Mouse (Mus musculus) G1E (cell line): ENCODE data around the gene Pigu. TPM values are rescaled to one million over a fixed set of nuclear protein-coding genes. Genes with fewer than 3 reads are reported as not detected.

ENCODE experiments used
- ATAC-seq: 2 replicates; pipeline ENCODE4 v1.8.0; 2016; ENCODE audit warnings: mild to moderate bottlenecking; ENCODE audit not compliant: insufficient number of reproducible peaks, poor library complexity, low FRiP score, severe bottlenecking; ENCODE audit errors: extremely low read depth
- DNase-seq: peaks from one replicate; pipeline ENCODE4 v3.0.0; 2012; ENCODE audit warnings: low spot score
- H3K27me3 ChIP-seq: 2 replicates; pipeline ENCODE4 v1.6.1; 2012; ENCODE audit warnings: mild to moderate bottlenecking, low read length, inconsistent platforms; ENCODE audit not compliant: insufficient read depth
- H3K36me3 ChIP-seq: replicated peaks from 2 replicates; pipeline ENCODE3; 2012; ENCODE audit warnings: mild to moderate bottlenecking, inconsistent platforms
- H3K4me1 ChIP-seq: 2 replicates; pipeline ENCODE4 v1.6.1; 2012; ENCODE audit warnings: low read depth, low read length, inconsistent platforms, mixed read lengths; ENCODE audit not compliant: insufficient read depth
- H3K4me3 ChIP-seq: 2 replicates; pipeline ENCODE4 v1.5.1; 2012; ENCODE audit warnings: low read depth, mild to moderate bottlenecking, inconsistent platforms, low read length, moderate library complexity, mixed read lengths
- H3K9me3 ChIP-seq: replicated peaks from 2 replicates; pipeline ENCODE4 v1.6.1; 2012; ENCODE audit warnings: inconsistent platforms
- CTCF ChIP-seq: IDR thresholded peaks from 2 replicates; pipeline ENCODE4 v1.5.1; 2012; ENCODE audit warnings: low read depth, low read length, inconsistent platforms, mixed read lengths
- GATA1 ChIP-seq: IDR thresholded peaks from 2 replicates; pipeline ENCODE4 v1.6.1; 2012; ENCODE audit warnings: borderline replicate concordance, low read length, inconsistent platforms, mixed read lengths
- GATA2 ChIP-seq: IDR thresholded peaks from 2 replicates; pipeline ENCODE4 v1.6.1; 2012; ENCODE audit warnings: low read depth, low read length, inconsistent platforms, borderline replicate concordance
- POLR2AphosphoS5 ChIP-seq: IDR thresholded peaks from 2 replicates; pipeline ENCODE4 v1.6.1; 2012; ENCODE audit warnings: low read depth, low read length, inconsistent platforms; ENCODE audit not compliant: insufficient replicate concordance
- TAL1 ChIP-seq: conservative IDR thresholded peaks from 2 replicates; pipeline ENCODE4 v1.6.1; 2012; ENCODE audit warnings: low read depth, low read length, inconsistent platforms, mixed read lengths
- polyA plus RNA-seq: library from polyadenylated mRNA; stranded (reverse); fragments of >175 nt; gene quantifications from 2 replicates; pipeline ENCODE4 v1.2.3, GENCODE M21; 2012
- total RNA-seq, 2 experiments: library from RNA; stranded (forward) in 1 of 2; stranded (reverse) in 1 of 2; fragments of 200-1000 nt in 1 of 2; fragments of >200 nt in 1 of 2; fragmentation: Nextera tagmentation in 1 of 2; gene quantifications; 2 replicates each; pipeline ENCODE4 v1.2.3; 2014 to 2017

Gene Pigu
- total and polyA plus RNA-seq, 3 experiments: 13.0 to 43.3 (median 28.5) TPM

DNA sequence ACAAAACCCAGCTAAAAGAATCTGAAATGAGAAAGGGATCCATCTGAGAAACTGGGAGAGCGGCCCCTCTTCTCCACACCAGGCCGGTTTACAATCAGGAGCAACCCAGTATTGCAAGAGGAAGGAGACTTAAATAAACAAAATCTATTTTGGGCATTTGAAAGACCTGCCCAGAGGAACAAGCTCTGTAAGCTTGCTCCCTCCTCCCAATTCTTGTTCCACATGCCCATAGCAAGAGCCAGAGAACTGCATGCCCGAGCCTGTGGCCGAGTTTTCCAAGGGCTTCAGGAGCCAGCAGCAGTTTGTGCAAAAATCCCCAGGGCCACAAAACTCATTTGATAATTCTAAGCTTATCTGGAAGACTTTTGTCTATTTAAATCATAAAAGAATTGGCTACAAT, 57.7 kb downstream of the Pigu start:
- no peaks in the 10 kb centered on the region for H3K9me3 ChIP-seq
- H3K4me1 ChIP-seq: no peaks in the 10 kb centered on the region
- TF ChIP-seq GATA2 (no peak), POLR2AphosphoS5 (no peak), CTCF (no peak), GATA1 (no peak), TAL1 (no peak)
- H3K4me3 ChIP-seq: no peak overlapping the region
- ATAC-seq (no peak), DNase-seq (no peak)
- H3K36me3 ChIP-seq: peaks cover 93% of the 10 kb centered on the region
- H3K27me3 ChIP-seq: no peaks in the 10 kb centered on the region

DNA sequence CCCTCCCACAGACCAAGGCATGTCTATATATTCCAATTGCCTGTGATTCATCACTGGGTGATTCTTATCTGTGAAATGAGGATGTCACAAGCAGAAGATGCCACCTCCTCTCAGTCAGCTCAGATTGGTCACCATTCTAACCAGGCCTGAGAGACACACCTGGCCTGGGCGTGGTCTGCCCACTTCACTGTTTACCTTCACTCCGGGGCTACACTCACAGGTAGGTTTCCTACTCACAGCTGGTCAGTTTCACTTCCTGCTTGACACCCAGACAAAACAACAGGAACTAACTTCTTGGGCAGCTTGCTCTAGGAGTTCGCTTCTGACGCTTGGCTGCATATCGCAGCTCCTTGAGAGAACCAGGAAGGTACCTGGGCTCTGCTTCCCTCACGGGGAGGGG, 61.8 kb downstream of the Pigu start:
- no peak for TF ChIP-seq TAL1
- no peak for TF ChIP-seq CTCF
- no peak for TF ChIP-seq GATA2
- no peak for TF ChIP-seq GATA1
- TF ChIP-seq POLR2AphosphoS5: no peak
- ATAC-seq (no peak), DNase-seq (no peak)
- Histone ChIP-seq H3K36me3 (peaks cover 89% of the 10 kb centered on the region), H3K4me1 (no peaks in the 10 kb centered on the region), H3K4me3 (no peak overlapping the region), H3K27me3 (no peaks in the 10 kb centered on the region), H3K9me3 (no peaks in the 10 kb centered on the region)

DNA sequence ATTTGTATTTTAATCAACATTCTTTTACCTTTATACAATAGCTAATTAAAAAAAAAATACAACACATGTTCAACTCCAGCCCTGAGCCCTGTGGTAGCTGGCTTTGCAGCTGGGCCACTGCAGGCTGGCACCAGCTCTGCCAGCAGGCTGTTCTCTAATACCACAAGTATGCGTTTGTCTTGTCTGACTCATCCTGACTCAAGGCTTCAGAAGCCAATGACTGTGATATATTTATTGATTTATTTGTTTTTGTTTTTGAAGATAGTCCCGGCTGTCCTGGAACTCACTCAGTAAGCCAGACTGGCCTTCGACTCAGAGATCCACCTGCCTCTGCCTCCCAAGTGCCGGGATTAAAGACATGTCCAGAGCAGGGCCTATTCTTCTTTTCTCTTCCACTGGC, 63.3 kb downstream of the Pigu start:
- no peaks in the 10 kb centered on the region for H3K4me1 ChIP-seq
- H3K36me3 ChIP-seq: peaks cover 87% of the 10 kb centered on the region
- no peaks in the 10 kb centered on the region for H3K9me3 ChIP-seq
- TF ChIP-seq GATA2 (no peak), GATA1 (no peak), CTCF (no peak), POLR2AphosphoS5 (no peak), TAL1 (no peak)
- ATAC-seq (no peak), DNase-seq (no peak)
- no peaks in the 10 kb centered on the region for H3K27me3 ChIP-seq
- H3K4me3 ChIP-seq: no peak overlapping the region

DNA sequence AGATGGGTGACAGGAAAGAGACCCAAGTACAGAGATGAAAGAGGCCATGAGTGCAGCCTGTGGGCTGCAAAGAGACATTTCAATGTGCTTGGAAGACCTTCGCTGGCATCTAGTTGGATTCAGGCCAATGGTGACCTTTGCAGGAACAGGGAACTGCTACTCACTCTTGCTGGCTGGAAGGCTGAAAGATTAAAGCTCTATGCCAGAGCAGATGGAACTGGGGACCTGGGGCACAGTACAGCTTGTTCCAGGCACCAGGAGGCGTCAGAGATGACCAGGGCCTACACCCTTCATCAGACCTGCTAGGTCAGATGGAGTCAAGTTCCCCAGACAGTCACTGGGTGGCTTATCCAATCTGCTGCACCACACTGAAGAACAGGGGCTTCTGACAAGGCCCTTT, 63.8 kb downstream of the Pigu start:
- no peak for DNase-seq
- H3K4me1 ChIP-seq: no peaks in the 10 kb centered on the region
- no peaks in the 10 kb centered on the region for H3K9me3 ChIP-seq
- TF ChIP-seq POLR2AphosphoS5 (no peak), CTCF (no peak), TAL1 (no peak), GATA1 (no peak), GATA2 (no peak)
- no peak overlapping the region for H3K4me3 ChIP-seq
- H3K27me3 ChIP-seq: no peaks in the 10 kb centered on the region
- H3K36me3 ChIP-seq: peaks cover 83% of the 10 kb centered on the region
- ATAC-seq: no peak

DNA sequence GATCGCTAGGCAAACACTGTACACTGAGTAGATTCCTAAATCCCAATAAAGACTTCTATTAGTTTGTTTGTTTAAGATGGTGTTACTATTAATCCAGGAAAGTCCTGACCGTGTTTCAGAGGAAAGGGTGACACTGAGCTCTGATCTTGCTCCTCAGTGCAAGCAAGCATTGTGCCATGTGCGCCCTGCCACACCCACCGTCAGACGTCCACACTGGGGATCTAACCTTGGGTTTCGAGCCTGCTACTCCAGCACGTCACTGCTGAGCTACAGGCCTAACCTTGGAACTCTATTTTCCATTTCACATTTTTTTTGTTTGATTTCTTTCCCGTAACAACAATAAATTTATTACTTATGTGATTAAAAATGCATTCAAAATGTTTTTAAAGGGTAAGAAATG, 67.2 kb downstream of the Pigu start:
- H3K4me1 ChIP-seq: no peaks in the 10 kb centered on the region
- no peaks in the 10 kb centered on the region for H3K27me3 ChIP-seq
- DNase-seq (no peak), ATAC-seq (no peak)
- no peak for TF ChIP-seq TAL1
- TF ChIP-seq POLR2AphosphoS5: no peak
- TF ChIP-seq GATA1: no peak
- no peak for TF ChIP-seq CTCF
- no peak for TF ChIP-seq GATA2
- no peaks in the 10 kb centered on the region for H3K9me3 ChIP-seq
- H3K36me3 ChIP-seq: peaks cover 72% of the 10 kb centered on the region
- no peak overlapping the region for H3K4me3 ChIP-seq

DNA sequence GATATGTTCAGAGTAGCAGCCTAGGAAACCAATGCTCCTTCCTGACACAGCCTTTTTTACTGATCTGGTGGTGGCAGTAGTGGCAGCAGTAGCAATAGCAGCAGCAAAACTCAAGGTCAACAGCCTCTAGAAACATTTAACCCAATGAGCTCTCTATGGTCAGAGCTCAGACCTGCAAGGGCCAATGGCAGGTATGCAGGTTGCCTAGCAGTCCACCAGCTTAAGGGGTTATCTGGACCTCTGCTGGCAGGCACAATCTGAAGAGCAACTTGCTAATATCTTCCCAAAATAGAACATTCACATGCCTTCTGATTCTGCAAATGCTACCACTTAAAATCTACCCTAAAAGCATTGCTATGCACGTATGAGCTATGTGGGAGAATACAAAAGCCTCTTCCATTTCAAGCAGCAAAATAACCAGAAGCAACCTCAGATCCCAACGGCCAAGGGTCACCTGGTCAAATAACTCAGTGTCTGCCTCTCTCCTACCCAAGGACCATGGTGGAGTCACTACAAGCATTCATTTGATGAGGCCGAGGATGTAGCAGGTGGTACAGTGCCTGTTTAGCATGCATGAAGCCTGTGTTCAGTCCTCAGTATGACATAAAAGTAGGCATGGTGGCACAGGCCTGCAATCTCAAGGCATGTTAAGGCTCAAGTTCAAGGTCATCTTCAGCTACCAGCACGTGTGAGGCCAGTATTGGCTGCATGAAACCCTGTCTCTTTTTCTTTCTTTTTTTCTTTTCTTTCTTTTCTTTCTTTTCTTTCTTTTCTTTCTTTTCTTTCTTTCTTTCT, 69.6 kb downstream of the Pigu start:
- no peak for ATAC-seq
- H3K27me3 ChIP-seq: no peaks in the 10 kb centered on the region
- no peaks in the 10 kb centered on the region for H3K4me1 ChIP-seq
- TF ChIP-seq GATA1 (no peak), TAL1 (no peak), CTCF (no peak), POLR2AphosphoS5 (no peak), GATA2 (no peak)
- no peak for DNase-seq
- no peak overlapping the region for H3K4me3 ChIP-seq
- no peaks in the 10 kb centered on the region for H3K9me3 ChIP-seq
- peaks cover 77% of the 10 kb centered on the region for H3K36me3 ChIP-seq
